Mouse (Mus musculus) CD8-positive naive resting alpha-beta T cell, adult 2 months (primary cell): Measurements from ENCODE around the gene Cachd1.

Source experiments
- DNase-seq, 2 experiments: peaks; one replicate each; pipeline ENCODE4 v3.0.0; 2022; ENCODE audit warnings: low read depth in 2 of 2, low spot score in 2 of 2

Cachd1 gene

DNA sequence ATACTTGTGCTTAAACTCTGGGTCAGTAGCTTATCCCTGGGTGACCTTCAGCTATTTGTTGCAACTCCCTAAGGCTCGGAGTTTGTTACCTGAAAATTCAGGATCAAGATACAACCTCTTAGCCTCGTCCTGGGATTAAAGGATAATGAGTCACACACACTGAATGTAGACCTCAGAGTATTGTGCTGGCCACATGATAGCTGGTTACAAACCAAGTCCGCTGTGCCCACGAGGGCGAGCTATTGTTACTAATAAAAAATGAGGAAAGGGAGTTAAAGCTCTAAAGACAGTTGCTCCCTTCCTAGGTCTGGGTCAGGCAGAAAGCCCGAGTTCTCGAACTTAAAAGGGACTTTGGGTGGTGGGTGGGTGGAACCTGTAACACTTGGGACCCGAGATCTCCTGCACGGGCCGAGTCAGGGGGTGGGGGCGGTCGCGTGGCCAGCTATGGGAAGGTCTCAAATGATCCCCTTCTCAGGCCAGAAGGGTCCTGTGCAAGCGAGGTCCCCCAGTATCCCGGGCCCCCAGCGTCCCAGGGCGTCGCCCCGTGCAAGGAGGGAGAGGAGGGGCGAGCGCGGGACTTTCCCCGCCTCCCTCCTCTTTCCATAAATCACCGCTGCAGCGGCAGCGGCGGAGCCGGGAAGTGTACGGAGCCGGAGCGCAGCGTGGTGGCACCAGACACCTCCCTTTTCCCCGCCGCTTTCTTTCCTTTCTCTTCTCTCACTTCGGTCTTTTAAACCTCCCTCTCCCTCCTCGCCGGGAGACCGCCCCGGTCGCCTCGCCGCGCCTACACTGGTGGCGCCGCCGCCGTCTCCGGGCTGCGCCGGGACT, at the start of gene Cachd1:
TSS of gene Cachd1 (plus strand) at position 633 of the 828 bp plus-strand sequence.
- no peak for DNase-seq

- no peak for DNase-seq
Measured at GRCm38 (mm10) chr4:100728896-100729479, 47.5 kb upstream of the Cachd1 start.

- DNase-seq, result no peak
Measured at GRCm38 (mm10) chr4:100735098-100735935, 41.2 kb upstream of the Cachd1 start.

GRCm38 (mm10) chr4:100735936-100736349, 40.5 kb upstream of the Cachd1 start:
- DNase-seq, result no peak

GRCm38 (mm10) chr4:100743615-100744014, 32.9 kb upstream of the Cachd1 start:
- DNase-seq, result no peak

- no peak for DNase-seq
Measured at GRCm38 (mm10) chr4:100752278-100752677, 24.2 kb upstream of the Cachd1 start.

DNA sequence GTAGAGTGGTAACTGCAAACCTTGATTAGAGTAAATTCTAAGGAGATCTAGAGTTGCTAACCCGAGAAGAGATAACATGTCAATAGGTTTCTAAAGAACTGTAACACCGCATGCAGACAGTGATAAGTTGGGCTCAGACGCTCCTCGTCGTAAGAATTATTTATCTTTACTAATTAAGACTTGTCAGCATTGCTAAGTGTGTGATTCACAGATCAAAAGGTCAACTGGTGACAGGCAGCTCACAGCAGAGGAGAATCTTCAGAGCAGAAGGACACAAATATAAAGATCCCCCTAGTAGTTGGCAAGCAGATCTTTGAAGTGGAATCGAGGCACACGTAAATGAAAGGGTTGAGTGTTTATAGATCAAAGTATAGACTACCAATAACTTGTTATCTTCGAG, 20.8 kb upstream of the Cachd1 start:
- DNase-seq, result no peak

- no peak for DNase-seq
Measured at GRCm38 (mm10) chr4:100756499-100756898, 20.0 kb upstream of the Cachd1 start.

GRCm38 (mm10) chr4:100758265-100758898, 18.1 kb upstream of the Cachd1 start:
- DNase-seq, result no peak

GRCm38 (mm10) chr4:100759603-100760002, 16.9 kb upstream of the Cachd1 start:
- DNase-seq, result no peak

DNA sequence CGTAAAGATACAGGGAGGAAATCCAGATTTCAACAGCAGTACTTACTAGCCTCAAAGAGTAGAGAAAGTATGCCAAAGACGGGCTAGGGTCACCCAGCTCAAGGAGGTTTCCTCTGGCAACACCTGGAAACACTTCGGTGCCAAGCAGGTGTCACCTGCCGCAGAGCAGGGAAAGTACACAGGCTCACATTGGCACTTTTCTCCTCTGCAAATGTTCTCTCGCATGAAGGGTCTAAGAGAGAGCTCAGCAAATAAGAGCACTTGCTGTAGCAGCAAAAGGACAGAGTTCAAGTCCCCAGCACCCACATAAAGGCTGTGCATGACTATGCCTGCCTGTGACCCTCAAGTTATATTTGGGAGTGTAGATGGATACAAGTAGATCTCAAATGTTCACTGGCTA, 16.1 kb upstream of the Cachd1 start:
- DNase-seq, result no peak

- no peak for DNase-seq
Measured at GRCm38 (mm10) chr4:100768606-100769005, 7.9 kb upstream of the Cachd1 start.

DNA sequence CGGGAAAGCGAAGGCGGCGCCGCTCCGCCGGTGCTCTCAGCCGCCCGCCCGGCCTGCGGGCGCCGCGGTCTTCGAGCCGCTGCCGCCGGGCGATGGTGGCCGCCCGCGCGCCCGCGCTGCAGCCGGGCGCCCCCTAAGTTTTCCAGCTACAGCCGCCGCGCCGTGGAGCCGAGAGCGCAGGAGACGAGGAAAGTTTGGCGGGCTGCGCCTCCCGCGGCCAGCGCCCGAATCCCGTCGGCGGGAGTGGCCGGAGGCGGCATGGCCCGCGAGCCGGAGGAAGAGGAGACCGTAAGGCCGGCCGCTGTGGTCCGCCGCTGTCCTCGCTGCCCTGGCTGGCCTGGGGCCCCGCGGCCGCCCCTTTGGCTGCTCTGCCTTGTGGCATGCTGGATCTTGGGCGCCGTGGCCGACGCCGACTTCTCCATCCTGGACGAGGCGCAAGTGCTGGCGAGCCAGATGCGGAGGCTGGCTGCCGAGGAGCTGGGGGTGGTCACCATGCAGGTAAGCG, 448 bp downstream of the Cachd1 start:
- DNase-seq, result no peak

- no peak for DNase-seq
Measured at GRCm38 (mm10) chr4:100777376-100778041, 1.0 kb downstream of the Cachd1 start.

DNA sequence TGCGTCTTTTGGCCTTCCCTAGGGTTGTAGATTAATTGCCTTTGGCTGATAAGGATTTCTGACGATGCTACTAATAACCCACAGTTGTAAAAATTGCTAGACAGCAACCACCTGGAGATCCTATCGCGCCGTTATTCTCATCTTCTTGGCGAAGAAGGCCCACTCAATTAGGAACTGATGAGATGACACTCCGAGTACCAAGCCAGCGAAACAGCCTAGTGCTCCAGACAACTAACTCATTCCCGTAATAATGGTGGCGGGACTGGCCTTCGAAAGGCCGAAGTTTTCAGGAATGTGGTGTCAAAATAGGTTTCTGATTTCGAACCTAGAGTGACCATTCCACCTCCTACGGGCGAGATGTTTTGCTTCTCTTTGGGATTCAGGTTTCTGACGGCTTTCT, 1.6 kb downstream of the Cachd1 start:
- no peak for DNase-seq

GRCm38 (mm10) chr4:100779023-100779422, 2.5 kb downstream of the Cachd1 start:
- DNase-seq, result no peak

- DNase-seq, result no peak
Measured at GRCm38 (mm10) chr4:100779695-100780094, 3.2 kb downstream of the Cachd1 start.

GRCm38 (mm10) chr4:100780911-100781310, 4.4 kb downstream of the Cachd1 start:
- DNase-seq, result no peak

DNA sequence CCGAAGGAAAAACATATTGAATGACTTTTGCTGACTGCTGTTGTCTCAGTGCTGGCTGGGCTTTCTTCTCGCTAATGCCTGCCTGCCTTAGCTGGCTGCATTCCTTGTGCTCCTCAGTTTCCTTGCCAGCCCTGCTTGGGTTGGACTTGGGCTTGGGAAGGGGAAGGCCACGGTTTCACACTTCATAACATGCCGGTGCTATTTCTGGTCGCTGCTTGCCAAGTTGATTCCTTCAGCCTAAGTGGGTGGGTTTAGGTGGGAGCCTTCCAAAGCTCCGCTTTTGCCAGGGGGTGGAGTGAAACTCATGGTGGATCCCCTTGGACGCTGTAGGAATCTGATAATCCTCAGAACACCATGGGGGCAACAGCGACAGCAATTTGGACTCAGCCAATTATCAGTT, 5.9 kb downstream of the Cachd1 start:
- no peak for DNase-seq

DNA sequence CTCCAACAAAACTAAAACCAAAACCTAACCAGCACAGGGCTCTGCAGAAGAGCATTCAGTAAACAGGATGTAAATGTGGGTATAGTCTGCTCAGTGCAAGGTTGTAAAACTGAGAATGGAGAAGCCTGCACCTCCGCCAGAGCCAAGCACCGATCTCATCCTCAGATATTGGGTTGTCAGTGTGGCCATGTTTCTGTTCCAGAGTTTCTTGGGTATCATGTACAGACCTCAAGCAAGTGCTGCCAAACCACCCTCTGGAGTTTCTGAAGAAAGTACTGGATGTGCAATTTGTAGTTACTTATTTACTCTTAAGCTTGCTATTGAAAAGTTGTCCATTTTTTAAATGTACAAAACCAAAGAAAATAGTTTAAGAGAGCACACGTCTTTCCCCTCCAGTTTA, 6.4 kb downstream of the Cachd1 start:
- no peak for DNase-seq

- DNase-seq, result no peak
Measured at GRCm38 (mm10) chr4:100787201-100787600, 10.7 kb downstream of the Cachd1 start.
